In the genomic region with DNA sequence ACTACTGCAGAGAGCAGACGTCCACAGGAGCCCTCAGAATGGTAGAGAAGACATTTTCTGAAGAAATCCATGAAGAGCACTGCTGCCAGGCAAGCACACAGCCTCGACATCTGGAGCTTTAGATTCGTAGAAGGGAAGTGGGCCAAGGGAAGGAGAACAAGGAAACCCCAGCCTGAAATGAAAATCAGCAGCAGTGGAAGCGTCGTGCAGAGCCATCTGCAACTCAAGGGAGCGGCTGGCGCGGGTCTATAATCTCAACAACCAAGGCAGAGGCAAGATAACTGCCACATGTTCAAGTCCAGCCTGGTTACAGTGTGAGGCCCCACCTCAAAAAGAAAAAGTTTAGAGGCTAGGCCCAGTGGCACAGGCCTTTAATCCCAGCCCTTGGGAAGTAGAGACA, we compare ENCODE assay signal across 19 mouse cellular contexts. TPM values are rescaled to one million over a fixed set of nuclear protein-coding genes. Genes with fewer than 3 reads are reported as not detected.
DNase-seq lines count a peak whose midpoint lies in the region; ATAC-seq and TF ChIP-seq lines count a peak whose summit lies in the region.
"Had no signal": no experiment of that assay in that cellular context is flagged by ENCODE, and none has a peak within 500 bp of the region (broad histone marks: within the 10 kb centered on the region; RNA-seq: fewer than 3 reads in every experiment).

No protein-coding gene starts in this region.

- peak; percentile 52 to 55 for DNase-seq in left cerebral cortex, postnatal 14 days (ENCODE audit: low spot score in 2 of 2)
- DNase-seq in left cerebral cortex, postnatal 36 days (ENCODE audit: low spot score in 2 of 2), result no peak
- DNase-seq in right cerebral cortex, postnatal 14 days, result peak; percentile 66
- DNase-seq in right cerebral cortex, postnatal 4 days, result no peak
- no peak for DNase-seq in heart, adult 2 months
- DNase-seq: cerebellum, adult 11-12 months; cerebellum, adult 2 months; cerebellum, adult 9-10 months; cerebellum, postnatal 10 days; cerebellum, postnatal 25 days had no signal

- 0 out of 2 replicates have a peak overlapping the region, but pooled peaks have one; percentile 24 for H3K27ac ChIP-seq in intestine, postnatal 0 days (ENCODE audit: low read depth, low read length)
- no peak overlapping the region for H3K27ac ChIP-seq in intestine, embryonic 15.5 days
- no peak overlapping the region for H3K27ac ChIP-seq in heart, adult 2 months
- H3K27ac ChIP-seq: embryonic facial prominence, embryonic 10.5 days; embryonic facial prominence, embryonic 12.5 days; forebrain, embryonic 13.5 days; forebrain, embryonic 15.5 days had no signal

- no peak for TF ChIP-seq EP300 in heart, adult 2 months (IDR thresholded peaks at IDR 0.05; ENCODE audit: insufficient read depth, low read depth, low read length)

- no peak overlapping the region for H3K4me2 ChIP-seq in intestine, postnatal 0 days (replicated peaks; ENCODE audit: low read depth)
- no peak overlapping the region for H3K4me2 ChIP-seq in intestine, embryonic 15.5 days (replicated peaks)
- H3K4me2 ChIP-seq: embryonic facial prominence, embryonic 12.5 days; forebrain, embryonic 13.5 days; forebrain, embryonic 15.5 days had no signal

- no peaks in the 10 kb centered on the region for H3K4me1 ChIP-seq in intestine, postnatal 0 days (replicated peaks; ENCODE audit: control insufficient read depth, insufficient read depth, low read length)
- no peaks in the 10 kb centered on the region for H3K4me1 ChIP-seq in intestine, embryonic 15.5 days (replicated peaks)
- no peaks in the 10 kb centered on the region for H3K4me1 ChIP-seq in heart, adult 2 months (ENCODE audit: control insufficient read depth, insufficient read depth, low read length)
- H3K4me1 ChIP-seq: embryonic facial prominence, embryonic 10.5 days; embryonic facial prominence, embryonic 12.5 days; forebrain, embryonic 13.5 days; forebrain, embryonic 15.5 days had no signal

- no peaks in the 10 kb centered on the region for H3K79me2 ChIP-seq in heart, adult 2 months (replicated peaks; ENCODE audit: control insufficient read depth, insufficient read depth, low read length)

- no peaks in the 10 kb centered on the region for H3K9me3 ChIP-seq in intestine, postnatal 0 days (ENCODE audit: control insufficient read depth)
- no peaks in the 10 kb centered on the region for H3K9me3 ChIP-seq in intestine, embryonic 15.5 days
- H3K9me3 ChIP-seq: embryonic facial prominence, embryonic 10.5 days; embryonic facial prominence, embryonic 12.5 days; forebrain, embryonic 13.5 days; forebrain, embryonic 15.5 days had no signal

- ATAC-seq in intestine, postnatal 0 days, result no peak
- ATAC-seq in intestine, embryonic 15.5 days, result no peak
- ATAC-seq: forebrain, embryonic 13.5 days; forebrain, embryonic 15.5 days had no signal

- H3K36me3 ChIP-seq in intestine, postnatal 0 days (ENCODE audit: control insufficient read depth, insufficient read depth), result peaks cover 64% of the 10 kb centered on the region
- H3K36me3 ChIP-seq in intestine, embryonic 15.5 days, result peaks cover 62% of the 10 kb centered on the region
- no peaks in the 10 kb centered on the region; the same call in 1 of the 2 replicates for H3K36me3 ChIP-seq in heart, adult 2 months (ENCODE audit: control insufficient read depth, insufficient read depth, low read length)

- TF ChIP-seq POLR2A in heart, adult 2 months (IDR thresholded peaks at IDR 0.05; ENCODE audit: insufficient read depth, low read depth, low read length), result no peak

- intact Hi-C loops in left cerebral cortex, postnatal 14 days (cut with DNase I), result loop anchor here (10.0 kb wide), 1 partner anchor 60 kb away; no protein-coding TSS in a partner anchor
- intact Hi-C loops in left cerebral cortex, postnatal 36 days (cut with DNase I), result no loop called here
- intact Hi-C loops in heart, adult 2 months (cut with DNase I), result no loop called here

- TF ChIP-seq CTCF in intestine, postnatal 0 days (IDR thresholded peaks at IDR 0.05; ENCODE audit: low read depth), result no peak
- no peak for TF ChIP-seq CTCF in heart, adult 2 months (IDR thresholded peaks at IDR 0.05)

- H3K27me3 ChIP-seq in intestine, postnatal 0 days (replicated peaks; ENCODE audit: control insufficient read depth, insufficient read depth, low read length), result no peaks in the 10 kb centered on the region
- H3K27me3 ChIP-seq in intestine, embryonic 15.5 days (replicated peaks), result no peaks in the 10 kb centered on the region
- H3K27me3 ChIP-seq in heart, adult 2 months (ENCODE audit: control insufficient read depth, insufficient read depth, low read length), result no peaks in the 10 kb centered on the region
- H3K27me3 ChIP-seq: embryonic facial prominence, embryonic 12.5 days; forebrain, embryonic 13.5 days; forebrain, embryonic 15.5 days had no signal

- H3K9ac ChIP-seq in intestine, postnatal 0 days (ENCODE audit: low read depth, low read length), result no peak overlapping the region
- no peak overlapping the region for H3K9ac ChIP-seq in intestine, embryonic 15.5 days
- H3K9ac ChIP-seq in heart, adult 2 months (ENCODE audit: low read depth, low read length), result no peak overlapping the region
- H3K9ac ChIP-seq: embryonic facial prominence, embryonic 12.5 days; forebrain, embryonic 13.5 days; forebrain, embryonic 15.5 days had no signal

- 80% methylated on average over 8 of the region's 8 CpGs for WGBS in intestine, postnatal 0 days
- 83% methylated on average over 8 of the region's 8 CpGs for WGBS in intestine, embryonic 15.5 days
- WGBS in heart, adult 2 months, result 83% methylated on average over 8 of the region's 8 CpGs

- H3K4me3 ChIP-seq in intestine, postnatal 0 days (ENCODE audit: low read depth, low read length), result no peak overlapping the region
- H3K4me3 ChIP-seq in intestine, embryonic 15.5 days (replicated peaks), result no peak overlapping the region
- H3K4me3 ChIP-seq in heart, adult 2 months, result no peak overlapping the region
- H3K4me3 ChIP-seq: embryonic facial prominence, embryonic 10.5 days; embryonic facial prominence, embryonic 12.5 days; forebrain, embryonic 13.5 days; forebrain, embryonic 15.5 days had no signal

RNA-seq across cellular contexts. Expression of a gene that starts 12.4 kb away (rescaled TPM):
- 52.8 and 55.7 TPM in 2 replicates for polyA plus RNA-seq in intestine, postnatal 0 days (2015; fragmentation: Nextera tagmentation; extraction: Ambion mirVana)
- 63.1 and 63.5 TPM in 2 replicates for polyA plus RNA-seq in intestine, embryonic 15.5 days (2015; fragmentation: Nextera tagmentation; extraction: Ambion mirVana)
- 100 to 1,000 TPM; 164 to 170 TPM for total RNA-seq in left cerebral cortex, postnatal 14 days (2021)
- total RNA-seq in left cerebral cortex, postnatal 36 days (2021), result 10 to 100 TPM; 67.3 to 72.5 TPM
- 10 to 100 TPM; 10.8 to 13.5 TPM for total RNA-seq in heart, adult 2 months (2021)
- polyA plus RNA-seq in heart, adult 2 months (2012; rRNA removed), result 9.7 and 9.8 TPM in 2 replicates

RNA-seq across cellular contexts. Expression of a gene that starts 12.5 kb away (rescaled TPM):
- polyA plus RNA-seq in intestine, postnatal 0 days (2015; fragmentation: Nextera tagmentation; extraction: Ambion mirVana), result 21.8 and 23.3 TPM in 2 replicates
- 35.1 and 35.6 TPM in 2 replicates for polyA plus RNA-seq in intestine, embryonic 15.5 days (2015; fragmentation: Nextera tagmentation; extraction: Ambion mirVana)
- 10 to 100 TPM; 23.6 to 30.6 TPM for total RNA-seq in left cerebral cortex, postnatal 14 days (2021)
- total RNA-seq in left cerebral cortex, postnatal 36 days (2021), result 10 to 100 TPM; 30.5 to 34.9 TPM
- total RNA-seq in heart, adult 2 months (2021), result 10 to 100 TPM; 13.5 to 14.9 TPM
- polyA plus RNA-seq in heart, adult 2 months (2012; rRNA removed), result 28.9 and 34.5 TPM in 2 replicates

RNA-seq across cellular contexts. Expression of a gene that starts 23.3 kb away (rescaled TPM):
- polyA plus RNA-seq in intestine, postnatal 0 days (2015; fragmentation: Nextera tagmentation; extraction: Ambion mirVana), result 0.33 and 0.38 TPM in 2 replicates
- 0.35 and 0.40 TPM in 2 replicates for polyA plus RNA-seq in intestine, embryonic 15.5 days (2015; fragmentation: Nextera tagmentation; extraction: Ambion mirVana)
- total RNA-seq in left cerebral cortex, postnatal 14 days (2021), result under 1 TPM; 0.15 to 0.27 TPM
- under 1 TPM; 0.17 to 0.39 TPM for total RNA-seq in left cerebral cortex, postnatal 36 days (2021)
- not detected for total RNA-seq in heart, adult 2 months (2021)
- 0.04 TPM in 1 of 2 replicates, not detected in the other for polyA plus RNA-seq in heart, adult 2 months (2012; rRNA removed)
- total RNA-seq: adrenal gland, postnatal 25 days; MEL had no signal

RNA-seq across cellular contexts. Expression of a gene that starts 23.6 kb away (rescaled TPM):
- 234 and 248 TPM in 2 replicates for polyA plus RNA-seq in intestine, postnatal 0 days (2015; fragmentation: Nextera tagmentation; extraction: Ambion mirVana)
- 117 and 133 TPM in 2 replicates for polyA plus RNA-seq in intestine, embryonic 15.5 days (2015; fragmentation: Nextera tagmentation; extraction: Ambion mirVana)
- total RNA-seq in left cerebral cortex, postnatal 14 days (2021), result 1 to 10 TPM; 1.3 to 1.8 TPM
- total RNA-seq in left cerebral cortex, postnatal 36 days (2021), result 1 to 10 TPM; 4.7 to 5.9 TPM
- 1 to 10 TPM; 3.8 to 4.3 TPM for total RNA-seq in heart, adult 2 months (2021)
- 5.8 and 8.9 TPM in 2 replicates for polyA plus RNA-seq in heart, adult 2 months (2012; rRNA removed)
- total RNA-seq: MEL had no signal

RNA-seq across cellular contexts. Expression of a gene that starts 36.1 kb away (rescaled TPM):
- polyA plus RNA-seq in intestine, postnatal 0 days (2015; fragmentation: Nextera tagmentation; extraction: Ambion mirVana), result 348 and 368 TPM in 2 replicates
- polyA plus RNA-seq in intestine, embryonic 15.5 days (2015; fragmentation: Nextera tagmentation; extraction: Ambion mirVana), result 203 and 260 TPM in 2 replicates
- total RNA-seq in left cerebral cortex, postnatal 14 days (2021), result not detected
- not detected for total RNA-seq in left cerebral cortex, postnatal 36 days (2021)
- not detected for total RNA-seq in heart, adult 2 months (2021)
- not detected in 2 replicates for polyA plus RNA-seq in heart, adult 2 months (2012; rRNA removed)
- total RNA-seq: adrenal gland, adult 2 months; adrenal gland, postnatal 25 days; MEL had no signal

Comparison
In these comparisons a context has a peak if more than half of its experiments do, and no peak if none do; other contexts are left out.
1. DNase-seq: peak in left cerebral cortex, postnatal 14 days (2 of 2) and right cerebral cortex, postnatal 14 days (single experiment); none in left cerebral cortex, postnatal 36 days (0 of 2), right cerebral cortex, postnatal 4 days (single experiment) and heart, adult 2 months (0 of 2).
2. RNA of a gene that starts 12.4 kb away (total RNA-seq): 164 to 170 TPM in left cerebral cortex, postnatal 14 days and 67.3 to 72.5 TPM in left cerebral cortex, postnatal 36 days; 10.8 to 13.5 TPM in heart, adult 2 months; every median in the first group is over 4 times any median in the second.